Mouse (Mus musculus) intestine, embryonic 16.5 days (tissue): Measurements from ENCODE around the gene LTO1. TPM values are rescaled to one million over a fixed set of nuclear protein-coding genes. Genes with fewer than 3 reads are reported as not detected.

Experiments
- ATAC-seq: fragments of 200-750 bp; cut with Nextera tagmentation; 2 replicates; pipeline ENCODE4 v1.8.0; 2017; ENCODE audit warnings: moderate TSS enrichment, moderate library complexity
- H3K27ac ChIP-seq: fragments of 300-500 bp; sonication (generic); 2 replicates; pipeline ENCODE4 v1.5.1; 2014; ENCODE audit warnings: mild to moderate bottlenecking, low read length
- H3K27me3 ChIP-seq: fragments of 300-500 bp; sonication (generic); replicated peaks from 2 replicates; pipeline ENCODE4 v1.6.1; 2014; ENCODE audit warnings: low read length, control low read depth, mixed read lengths; ENCODE audit not compliant: control insufficient read depth, insufficient read depth
- H3K36me3 ChIP-seq: fragments of 300-500 bp; sonication (generic); 2 replicates; pipeline ENCODE4 v1.6.1; 2014; ENCODE audit warnings: low read length, control low read depth; ENCODE audit not compliant: control insufficient read depth, insufficient read depth
- H3K4me1 ChIP-seq: fragments of 300-500 bp; sonication (generic); 2 replicates; pipeline ENCODE4 v1.6.1; 2014; ENCODE audit warnings: low read length, control low read depth, mixed read lengths; ENCODE audit not compliant: control insufficient read depth, insufficient read depth
- H3K4me2 ChIP-seq: fragments of 300-500 bp; sonication (generic); 2 replicates; pipeline ENCODE4 v1.6.1; 2014; ENCODE audit warnings: low read depth, low read length, control low read depth
- H3K4me3 ChIP-seq: fragments of 300-500 bp; sonication (generic); 2 replicates; pipeline ENCODE4 v1.5.1; 2014; ENCODE audit warnings: mild to moderate bottlenecking, low read length
- H3K9ac ChIP-seq: fragments of 300-500 bp; sonication (generic); 2 replicates; pipeline ENCODE4 v1.6.1; 2014; ENCODE audit warnings: low read depth, low read length
- H3K9me3 ChIP-seq: fragments of 300-500 bp; sonication (generic); 2 replicates; pipeline ENCODE4 v1.6.1; 2016; ENCODE audit warnings: low read length, control low read depth; ENCODE audit not compliant: control insufficient read depth
- WGBS: fragments of 180-500 bp; shearing (Covaris S2); extraction: QIAGEN DNeasy Blood & Tissue Kit; methylation state at CpG from one replicate; pipeline ENCODE4 v1.1.7; 2014; 5-methylcytosine and 5-hydroxymethylcytosine counted together
- polyA plus RNA-seq: library from polyadenylated mRNA; unstranded; fragments of >200 nt; fragmentation: Nextera tagmentation; extraction: Ambion mirVana; gene quantifications from 2 replicates; pipeline ENCODE4 v1.2.1, GENCODE M21; 2015

The LTO1 gene
- polyA plus RNA-seq, 1 experiment from 2014 or later = 24.4 TPM

DNA sequence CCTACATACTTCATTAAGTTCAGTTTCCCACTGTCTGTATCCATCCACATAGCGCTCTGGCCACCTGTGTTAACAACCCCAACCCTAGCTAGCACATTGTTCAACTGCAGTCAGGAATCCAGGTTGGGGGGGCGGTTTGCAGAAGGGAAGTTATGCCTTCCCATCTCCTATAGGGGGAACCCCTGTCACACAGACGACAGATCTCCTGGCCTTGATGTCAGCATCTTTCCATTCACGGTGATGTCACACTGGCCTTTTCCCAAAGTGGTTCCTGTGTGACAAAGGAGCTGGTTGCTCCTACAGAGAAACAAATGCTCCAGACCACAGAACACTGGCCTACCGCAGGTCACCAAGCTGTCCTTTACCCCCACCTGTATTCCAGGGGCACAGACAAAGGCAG, 20.7 kb downstream of the LTO1 start:
- Histone ChIP-seq H3K4me3 (no peak overlapping the region), H3K9ac (no peak overlapping the region), H3K4me2 (no peak overlapping the region), H3K36me3 (peaks cover 8% of the 10 kb centered on the region), H3K27ac (no peak overlapping the region), H3K27me3 (peaks cover 6% of the 10 kb centered on the region), H3K4me1 (peaks cover 17% of the 10 kb centered on the region), H3K9me3 (no peaks in the 10 kb centered on the region)
- no peak for ATAC-seq
- 58% methylated on average over 5 of the region's 5 CpGs for WGBS

DNA sequence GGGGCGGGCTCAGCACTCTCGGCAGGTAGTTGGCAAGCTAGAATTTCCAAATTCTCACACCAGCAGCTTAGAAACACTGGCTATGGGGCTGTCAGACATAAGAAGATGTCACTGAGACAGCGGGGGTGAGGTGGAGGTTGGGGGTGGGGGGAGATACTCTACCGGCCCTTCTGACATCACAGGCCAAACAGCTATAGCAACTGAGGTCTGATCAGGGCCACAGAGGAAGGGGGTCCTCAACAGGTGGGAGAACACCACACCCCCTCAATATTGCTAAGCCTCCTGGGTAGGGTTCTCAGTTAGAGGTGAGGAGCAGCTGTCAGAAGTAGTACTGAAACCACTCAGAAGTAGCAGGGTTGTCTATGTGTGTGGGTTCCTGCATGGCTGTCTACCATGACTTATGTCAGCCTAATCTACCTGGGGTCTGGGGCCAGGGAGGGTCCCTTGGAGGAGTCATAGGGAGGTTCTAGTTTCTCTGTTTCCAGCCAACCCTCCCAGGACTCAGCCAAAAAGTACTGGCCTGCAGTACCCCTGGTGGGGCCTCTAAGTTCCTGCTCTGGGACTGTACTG, 21.5 kb downstream of the LTO1 start:
- Histone ChIP-seq H3K4me1 (peaks cover 20% of the 10 kb centered on the region), H3K4me2 (no peak overlapping the region), H3K9me3 (no peaks in the 10 kb centered on the region), H3K27ac (no peak overlapping the region), H3K9ac (no peak overlapping the region), H3K4me3 (no peak overlapping the region), H3K36me3 (peaks cover 8% of the 10 kb centered on the region), H3K27me3 (peaks cover 6% of the 10 kb centered on the region)
- no peak for ATAC-seq
- WGBS = 90% methylated on average over 4 of the region's 4 CpGs

DNA sequence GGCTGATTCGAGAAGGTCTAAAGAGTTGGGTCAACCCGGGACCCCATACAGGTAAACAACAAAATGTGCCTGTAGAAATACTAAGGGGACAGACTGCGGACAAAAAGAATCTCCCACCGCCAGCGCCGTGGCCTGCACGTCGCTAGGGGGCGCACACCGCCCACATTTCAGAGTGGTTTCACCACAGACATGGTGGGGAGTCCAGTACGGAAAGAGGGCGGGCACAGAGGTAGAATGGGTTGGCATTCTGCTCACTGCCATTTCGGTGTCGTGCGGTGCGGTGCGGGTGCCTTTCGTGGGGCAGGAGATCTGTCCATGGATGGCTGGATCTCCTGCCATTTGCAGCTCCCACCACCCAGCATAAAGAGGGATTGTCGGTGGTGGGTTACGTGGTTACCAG, 22.6 kb downstream of the LTO1 start:
- peak; percentile 24 for ATAC-seq
- WGBS = 2% methylated on average over 20 of the region's 20 CpGs
- H3K4me2 ChIP-seq = peak overlapping the region; percentile 85
- H3K9me3 ChIP-seq = no peaks in the 10 kb centered on the region
- H3K4me1 ChIP-seq = peaks cover 29% of the 10 kb centered on the region
- no peak overlapping the region for H3K27ac ChIP-seq
- H3K36me3 ChIP-seq = peaks cover 8% of the 10 kb centered on the region
- peak overlapping the region; percentile 74 for H3K9ac ChIP-seq
- H3K27me3 ChIP-seq = peaks cover 6% of the 10 kb centered on the region
- peak overlapping the region; percentile 66 for H3K4me3 ChIP-seq

DNA sequence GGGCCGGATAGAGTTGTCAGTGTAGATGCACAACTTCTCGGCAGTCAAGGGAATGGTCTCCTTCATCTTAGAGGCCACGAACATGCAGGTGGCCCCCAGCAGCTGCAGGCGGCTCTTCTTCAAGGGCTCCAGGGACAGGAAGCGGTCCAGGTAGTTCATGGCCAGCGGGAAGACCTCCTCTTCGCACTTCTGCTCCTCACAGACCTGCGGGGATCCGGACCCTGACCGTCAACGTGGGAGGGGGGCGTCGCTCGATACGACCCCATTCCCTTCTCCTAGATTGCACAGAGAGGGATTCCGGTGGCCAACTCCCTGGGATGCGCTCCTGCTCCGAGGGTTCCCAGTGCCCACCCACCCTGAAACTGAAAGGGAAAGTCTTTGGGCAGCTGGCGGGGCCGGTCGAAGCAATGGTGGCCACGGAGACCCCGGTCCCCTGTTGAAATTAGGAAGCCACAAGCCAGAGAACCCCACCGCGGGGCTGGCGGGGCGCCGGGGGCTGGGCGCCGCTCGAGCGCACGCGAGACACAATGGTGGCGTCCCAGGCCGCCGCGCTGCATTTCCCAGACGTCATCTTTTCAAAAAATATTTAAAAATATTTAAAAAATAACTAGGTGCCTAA, 23.1 kb downstream of the LTO1 start:
- Histone ChIP-seq H3K27me3 (peaks cover 6% of the 10 kb centered on the region), H3K9me3 (no peaks in the 10 kb centered on the region), H3K27ac (no peak overlapping the region), H3K36me3 (peaks cover 8% of the 10 kb centered on the region), H3K9ac (peak overlapping the region; percentile 74), H3K4me1 (peaks cover 35% of the 10 kb centered on the region), H3K4me3 (peak overlapping the region; percentile 66), H3K4me2 (peak overlapping the region; percentile 85)
- 2% methylated on average over 39 of the region's 39 CpGs for WGBS
- ATAC-seq = no peak

DNA sequence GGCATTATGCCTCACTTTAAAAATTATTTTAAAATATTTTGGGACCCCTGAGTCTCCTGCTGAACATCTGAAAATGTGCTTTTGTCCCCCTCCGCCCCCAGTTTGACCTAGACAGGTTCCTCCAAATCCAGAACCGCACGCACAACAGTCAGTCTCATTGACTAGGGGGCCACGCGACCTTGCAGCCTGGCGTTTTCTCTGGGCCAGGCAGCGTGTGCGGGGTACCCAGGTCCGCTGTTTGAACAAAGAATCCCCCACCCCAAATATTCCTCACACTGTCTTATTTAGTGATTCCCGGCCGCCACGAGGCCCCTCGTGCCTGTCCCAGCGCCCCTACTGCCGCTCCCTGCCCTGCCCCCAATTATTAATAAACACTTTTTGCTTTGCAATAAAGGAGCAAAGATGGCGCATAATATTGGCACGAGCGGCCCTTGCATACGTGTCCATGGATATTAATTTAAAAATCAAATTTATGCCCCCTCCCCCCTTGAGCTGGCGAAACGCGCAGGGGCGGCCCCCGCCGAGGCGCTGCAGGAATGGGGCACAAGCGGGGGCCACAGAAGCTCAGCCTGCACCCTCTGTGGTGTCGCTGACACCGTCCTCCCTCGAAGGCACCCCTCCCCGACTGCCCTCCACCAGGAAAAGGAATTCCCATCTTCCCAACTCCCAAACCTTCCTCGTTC, 23.9 kb downstream of the LTO1 start:
- Histone ChIP-seq H3K4me2 (peak overlapping the region; percentile 85), H3K36me3 (peaks cover 8% of the 10 kb centered on the region), H3K4me3 (peak overlapping the region; percentile 66), H3K4me1 (peaks cover 39% of the 10 kb centered on the region), H3K9ac (peak overlapping the region; percentile 74), H3K27ac (peak overlapping the region; percentile 80), H3K9me3 (no peaks in the 10 kb centered on the region), H3K27me3 (peaks cover 6% of the 10 kb centered on the region)
- WGBS = under 1% methylated on average over 32 of the region's 32 CpGs
- ATAC-seq = no peak

DNA sequence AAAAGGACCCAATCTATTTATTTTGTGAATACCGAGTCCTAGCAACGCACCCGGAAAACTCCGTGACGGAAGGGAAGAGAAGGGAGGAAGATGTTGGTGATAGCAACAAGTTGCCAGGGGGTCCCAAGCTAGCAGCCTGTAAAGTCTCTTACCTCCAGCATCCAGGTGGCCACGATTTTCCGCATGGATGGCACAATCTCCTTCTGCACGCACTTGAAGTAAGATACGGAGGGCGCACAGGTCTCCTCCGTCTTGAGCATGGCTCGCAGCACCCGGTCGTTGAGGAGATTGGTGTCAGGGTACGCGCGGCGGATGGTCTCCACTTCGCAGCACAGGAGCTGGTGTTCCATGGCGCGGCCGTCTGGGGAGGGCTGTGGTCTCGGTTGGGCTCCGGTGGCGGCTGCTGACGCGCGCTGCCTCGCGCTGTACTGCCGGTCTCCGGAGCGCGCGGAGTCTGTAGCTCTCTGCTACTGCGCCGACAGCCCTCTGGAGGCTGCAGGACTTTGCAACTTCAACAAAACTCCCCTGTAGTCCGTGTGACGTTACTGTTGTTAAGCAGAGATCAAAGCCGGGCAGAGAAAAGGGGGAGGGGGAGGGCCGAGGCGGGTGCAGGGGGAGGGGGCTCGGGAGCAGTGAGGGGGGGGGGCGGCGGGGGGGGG, 24.6 kb downstream of the LTO1 start, which contains the start of gene Ccnd1:
Ccnd1 (minus strand) TSS at position 582 of the 659 bp plus-strand sequence.
- ATAC-seq = peak; percentile 62
- WGBS = under 1% methylated on average over 41 of the region's 45 CpGs
- H3K4me1 ChIP-seq = peaks cover 39% of the 10 kb centered on the region

DNA sequence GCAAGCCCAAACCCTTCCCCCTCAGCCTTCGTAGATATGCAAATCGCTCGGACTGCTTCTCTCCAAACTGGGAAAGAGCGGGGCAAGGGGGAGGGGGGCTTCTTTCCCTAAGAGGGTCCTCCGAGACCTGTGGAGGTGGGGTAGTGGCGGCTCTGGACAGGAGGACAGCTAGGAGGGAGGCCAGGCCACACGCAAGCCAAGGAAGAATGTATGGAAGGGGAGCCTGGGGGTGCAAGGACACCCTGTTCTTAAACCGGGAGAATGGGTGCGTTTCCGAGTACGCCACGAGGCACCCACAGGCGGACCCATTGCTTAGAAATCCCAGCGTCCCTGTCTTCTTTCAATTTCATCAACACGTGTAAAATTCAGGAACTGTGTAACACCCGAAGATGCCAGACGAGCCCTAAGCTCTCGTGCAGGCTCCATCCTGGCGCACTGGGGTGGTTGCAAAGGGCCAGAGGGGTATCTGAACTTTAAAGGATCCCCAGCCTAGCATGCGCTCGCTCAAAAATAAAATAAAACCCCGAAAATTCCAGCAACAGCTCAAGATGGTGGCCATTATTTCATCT, 25.2 kb downstream of the LTO1 start:
- H3K4me2 ChIP-seq = peak overlapping the region; percentile 85
- peak overlapping the region; percentile 74 for H3K9ac ChIP-seq
- H3K4me1 ChIP-seq = peaks cover 39% of the 10 kb centered on the region
- H3K36me3 ChIP-seq = peaks cover 5% of the 10 kb centered on the region; the same call in 1 of the 2 replicates
- H3K27ac ChIP-seq = peak overlapping the region; percentile 65
- ATAC-seq = no peak
- 2% methylated on average over 21 of the region's 22 CpGs for WGBS
- H3K27me3 ChIP-seq = peaks cover 6% of the 10 kb centered on the region
- H3K9me3 ChIP-seq = no peaks in the 10 kb centered on the region
- peak overlapping the region; percentile 66 for H3K4me3 ChIP-seq

More for the DNA sequence above, 24.6 kb downstream of the LTO1 start, which contains the start of gene Ccnd1:
- peaks cover 8% of the 10 kb centered on the region; the same call in 1 of the 2 replicates for H3K36me3 ChIP-seq
- H3K4me3 ChIP-seq = peak within 1 kb of the TSS; percentile 66
- peak within 1 kb of the TSS; percentile 85 for H3K4me2 ChIP-seq
- H3K9me3 ChIP-seq = no peaks in the 10 kb centered on the region
- peaks cover 6% of the 10 kb centered on the region for H3K27me3 ChIP-seq
- peak within 1 kb of the TSS; percentile 85 for H3K9ac ChIP-seq
- H3K27ac ChIP-seq = peak within 1 kb of the TSS; percentile 80

DNA sequence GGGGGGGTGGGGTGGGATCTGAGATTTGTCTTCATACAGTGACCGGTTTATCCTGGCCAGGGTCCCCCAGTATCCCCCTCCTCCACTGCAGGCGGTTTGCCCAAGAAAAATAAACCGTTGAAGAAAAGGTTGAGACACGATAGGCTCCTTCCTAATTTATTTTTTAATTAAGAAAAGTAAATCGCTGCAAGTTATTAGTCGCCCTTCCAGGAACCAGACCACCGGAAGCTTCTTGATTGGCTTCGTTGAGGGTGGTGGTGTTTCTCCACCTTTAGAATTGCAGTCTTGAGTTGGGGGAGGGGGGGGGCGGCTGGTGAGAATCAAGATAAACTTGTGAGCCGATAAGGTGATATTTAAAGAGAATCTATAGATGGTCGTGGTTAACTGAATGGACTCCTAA, 25.7 kb downstream of the LTO1 start:
- Histone ChIP-seq H3K9ac (0 out of 2 replicates have a peak overlapping the region, but pooled peaks have one; percentile 85), H3K4me3 (peak overlapping the region; percentile 67), H3K36me3 (peaks cover 5% of the 10 kb centered on the region; the same call in 1 of the 2 replicates), H3K4me1 (peaks cover 39% of the 10 kb centered on the region), H3K4me2 (peak overlapping the region; percentile 85), H3K9me3 (no peaks in the 10 kb centered on the region), H3K27ac (peak overlapping the region; percentile 65), H3K27me3 (peaks cover 6% of the 10 kb centered on the region)
- 8% methylated on average over 11 of the region's 11 CpGs for WGBS
- ATAC-seq = no peak
